Mouse (Mus musculus) regulatory T cell (primary cell): ENCODE measurements at regions not wholly inside any gene's neighbourhood (a gene's known extent, or its start where the extent isn't known, plus 50 kb on each side); places are given as distances from the start of the nearest gene placed in this dataset.

Source experiments
- in situ Hi-C: fragments of 300-600 bp; cut with MboI, MseI; formaldehyde crosslinking; loops from one replicate; pipeline ENCODE4 v1.15.1; 2025; ENCODE audit warnings: high pct_unique_total_duplicates

DNA sequence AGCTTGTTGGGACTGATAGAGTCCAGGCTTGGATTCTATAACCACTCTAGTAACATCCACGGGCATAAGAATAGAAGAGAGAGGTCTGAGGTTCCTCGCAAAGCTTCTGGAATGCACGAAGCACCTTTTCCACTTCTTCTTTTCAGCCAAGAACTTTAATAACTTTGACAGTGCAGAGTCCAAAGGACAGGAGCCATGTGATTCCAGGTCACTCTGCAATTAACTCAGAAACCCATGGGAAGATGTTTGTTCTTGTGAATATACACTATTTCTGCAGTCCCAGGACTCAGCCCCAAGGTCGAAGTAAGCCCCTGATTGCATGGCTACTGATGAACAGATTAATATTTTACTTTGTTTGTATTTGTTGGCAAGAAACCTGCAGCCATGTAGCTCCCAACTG is 113.0 kb upstream of the Nxt1 start:
- in situ Hi-C loops = no loop called here

DNA sequence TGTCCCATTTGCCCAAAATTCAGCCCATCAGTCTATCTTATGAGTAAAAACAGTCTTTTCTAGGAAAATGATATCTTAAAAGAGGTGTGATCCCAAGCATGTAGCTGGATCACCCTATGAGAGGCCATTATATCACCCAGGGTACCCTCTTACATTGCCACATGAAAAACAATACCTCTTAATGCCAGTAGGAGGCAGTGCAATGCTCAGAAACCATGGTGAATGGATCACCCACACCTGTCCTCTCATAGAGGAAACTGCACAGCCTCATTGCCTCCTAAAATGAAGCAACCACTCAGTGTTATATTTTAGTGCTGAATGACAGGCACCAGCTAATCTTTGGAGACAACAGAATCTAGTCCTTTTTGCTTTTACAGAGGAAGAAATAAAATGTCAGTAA is 114.0 kb upstream of the Nxt1 start:
- in situ Hi-C loops = no loop called here

GRCm38 (mm10) chr2:148551207-148551606 is 107.8 kb upstream of the Cd93 start:
- in situ Hi-C loops = no loop called here

DNA sequence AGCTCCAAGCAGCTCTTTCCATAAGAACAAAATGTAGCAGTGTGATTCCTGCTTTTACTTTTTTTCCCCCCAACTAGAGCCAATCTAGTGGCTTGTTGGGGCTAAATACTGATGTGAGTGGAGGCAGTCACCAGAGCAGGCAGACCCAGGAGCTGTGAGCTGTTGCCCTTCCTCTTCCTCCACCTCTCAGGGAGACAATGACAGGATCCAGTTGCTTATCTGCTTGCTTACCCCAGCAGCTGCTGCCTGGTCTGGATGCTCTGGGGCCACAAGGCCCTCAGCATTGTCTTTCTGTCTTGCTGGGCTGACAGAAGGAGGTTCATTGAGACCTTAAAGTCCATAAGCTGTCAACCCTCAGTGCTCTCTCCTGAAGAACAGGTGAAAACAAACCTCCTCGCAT is 106.3 kb upstream of the Cd93 start:
- in situ Hi-C loops = loop anchor here (10.0 kb wide), 1 partner anchor 1315 kb away; no protein-coding TSS in a partner anchor

DNA sequence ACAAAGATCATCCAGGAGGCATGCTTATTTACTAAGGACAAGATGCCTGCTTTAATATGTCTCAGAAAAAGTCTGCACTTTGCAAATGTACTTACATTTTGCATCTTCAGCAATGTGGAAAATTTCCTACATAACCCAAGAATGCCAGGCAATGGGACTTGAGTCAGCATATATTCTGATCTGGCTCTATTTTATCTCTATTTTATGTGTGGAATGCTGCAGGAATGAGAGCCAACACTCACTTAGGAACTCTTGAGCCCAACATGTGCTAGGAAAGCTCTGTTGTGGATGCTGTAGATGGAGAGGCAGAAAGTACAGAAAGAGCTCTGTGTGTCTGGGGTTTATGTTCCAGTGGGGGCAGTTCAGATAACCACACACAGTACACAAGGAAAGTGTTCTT is 99.0 kb upstream of the Cd93 start:
- in situ Hi-C loops = loop anchor here (10.0 kb wide), 1 partner anchor 1322 kb away; no protein-coding TSS in a partner anchor

GRCm38 (mm10) chr2:148537914-148538510 is 94.6 kb upstream of the Cd93 start:
- in situ Hi-C loops = no loop called here

DNA sequence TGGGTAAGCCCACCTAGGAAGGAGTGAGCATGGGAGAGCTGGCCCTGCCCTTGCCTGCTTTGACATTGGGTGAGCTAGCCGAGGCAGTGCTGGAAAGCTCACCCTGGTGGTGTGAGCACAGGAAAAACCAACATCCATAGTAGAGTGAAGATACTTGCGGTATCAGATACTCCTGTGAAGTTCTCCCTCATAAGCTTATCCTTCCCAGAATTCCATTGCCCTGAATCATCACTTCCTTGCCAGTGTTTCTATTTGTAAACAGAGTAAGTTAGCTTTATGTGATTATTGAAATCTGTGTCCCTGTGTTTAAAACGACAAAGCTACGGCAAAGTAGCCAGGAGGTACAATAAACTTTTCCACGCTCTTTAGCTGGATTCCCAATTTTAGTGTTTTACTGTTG is 93.9 kb upstream of the Cd93 start:
- in situ Hi-C loops = no loop called here

DNA sequence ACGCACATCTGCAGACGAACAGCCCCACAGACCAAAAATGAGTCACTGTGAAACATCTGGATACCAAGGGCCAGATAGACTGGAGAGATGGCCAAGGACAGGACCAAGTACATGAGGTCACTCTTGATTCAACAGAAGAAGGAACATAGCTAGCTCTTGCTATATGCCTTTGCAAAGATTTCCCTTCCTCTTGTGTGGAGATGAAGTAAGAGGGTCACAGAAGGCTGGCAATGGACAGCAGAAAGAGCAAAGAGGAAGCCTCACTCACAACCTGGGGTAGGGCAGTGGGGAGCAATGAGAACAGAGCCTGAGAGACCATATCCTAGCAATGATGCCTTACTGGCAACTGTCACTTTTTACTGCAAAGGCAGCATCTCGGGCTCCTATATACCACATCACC is 93.2 kb upstream of the Cd93 start:
- in situ Hi-C loops = no loop called here

- in situ Hi-C loops = no loop called here
Measured at GRCm38 (mm10) chr2:148535562-148536180, 92.3 kb upstream of the Cd93 start.

DNA sequence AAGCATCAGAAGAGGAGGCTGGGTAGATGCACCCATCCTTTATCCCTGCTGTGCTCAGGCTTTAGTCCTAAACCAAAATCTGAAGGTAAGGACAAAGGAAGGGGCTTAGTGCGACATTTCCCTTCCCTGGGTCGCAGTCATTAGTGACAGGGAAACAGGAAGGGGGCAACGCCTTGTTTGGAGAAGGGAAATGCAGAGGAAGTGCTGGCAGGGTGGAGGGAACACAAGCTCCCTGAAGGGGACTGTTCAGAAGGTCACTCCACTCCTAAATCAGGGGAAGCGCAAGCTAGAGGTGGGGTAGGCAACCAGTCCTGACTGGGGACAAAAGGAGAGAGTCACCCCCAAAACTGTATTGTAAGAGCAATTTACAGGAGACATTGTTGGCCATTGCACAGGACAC is 88.7 kb upstream of the Cd93 start:
- in situ Hi-C loops = no loop called here

GRCm38 (mm10) chr2:148530546-148530945 is 87.2 kb upstream of the Cd93 start:
- in situ Hi-C loops = no loop called here

DNA sequence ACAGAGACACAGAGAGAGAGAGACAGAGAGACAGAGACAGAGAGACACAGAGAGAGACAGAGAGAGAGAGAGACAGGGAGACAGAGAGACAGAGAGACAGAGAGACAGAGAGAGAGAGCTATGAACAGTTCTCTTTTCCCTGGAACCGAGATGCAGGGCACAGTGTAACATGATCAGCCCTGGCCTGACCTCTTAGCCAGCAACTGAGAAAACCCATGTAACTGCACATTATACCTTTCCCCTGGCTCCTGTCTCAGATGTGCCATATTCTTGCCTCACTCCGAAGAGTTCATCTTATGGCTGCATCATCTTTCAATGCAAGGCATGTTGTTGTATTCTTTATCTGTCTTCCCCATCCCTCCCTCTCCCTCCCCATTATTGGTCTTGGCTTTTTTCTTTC is 86.5 kb upstream of the Cd93 start:
- in situ Hi-C loops = no loop called here

DNA sequence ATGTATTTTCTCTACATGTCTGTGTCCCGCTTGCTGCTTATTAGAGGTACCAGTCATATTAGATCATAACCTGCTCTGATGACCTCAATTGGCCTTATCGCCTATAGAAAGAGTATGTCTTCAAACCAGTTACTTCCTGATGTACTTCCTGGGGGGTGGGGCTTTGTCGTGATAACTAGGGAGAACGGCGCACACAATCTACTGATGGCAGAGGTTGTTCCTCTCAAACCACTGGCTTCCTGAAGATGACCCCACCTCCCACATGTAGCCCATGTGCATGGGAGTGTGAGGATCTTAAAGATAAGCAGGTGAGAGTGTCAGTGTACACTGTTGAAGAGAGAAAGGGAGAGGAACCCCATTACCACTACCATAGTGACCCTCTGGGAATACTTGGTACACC is 84.4 kb upstream of the Cd93 start:
- in situ Hi-C loops = no loop called here

- in situ Hi-C loops = no loop called here
Measured at GRCm38 (mm10) chr2:148525496-148525895, 82.1 kb upstream of the Cd93 start.

- in situ Hi-C loops = no loop called here
Measured at GRCm38 (mm10) chr2:148523401-148523800, 80.0 kb upstream of the Cd93 start.

DNA sequence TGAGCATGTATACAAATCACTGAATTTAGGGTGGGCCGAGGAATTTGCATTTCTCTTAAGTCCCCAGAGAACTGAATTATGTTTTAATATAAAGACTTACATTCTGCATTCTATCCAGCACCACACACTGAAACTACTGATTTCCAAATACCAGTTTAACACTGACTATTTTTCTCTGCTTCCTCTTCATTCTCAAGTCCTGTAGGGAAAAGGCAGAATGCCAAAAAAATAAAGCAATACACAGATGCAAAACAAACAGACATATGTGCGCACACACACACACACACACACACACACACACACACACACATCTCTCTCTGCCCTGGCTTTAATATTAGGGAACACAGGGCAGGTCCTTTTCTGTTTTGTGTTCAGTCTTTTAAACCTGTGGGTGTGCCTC is 79.6 kb upstream of the Cd93 start:
- in situ Hi-C loops = no loop called here

- in situ Hi-C loops = no loop called here
Measured at GRCm38 (mm10) chr2:148521966-148522575, 78.7 kb upstream of the Cd93 start.

- in situ Hi-C loops = no loop called here
Measured at GRCm38 (mm10) chr2:148520291-148520690, 76.9 kb upstream of the Cd93 start.

DNA sequence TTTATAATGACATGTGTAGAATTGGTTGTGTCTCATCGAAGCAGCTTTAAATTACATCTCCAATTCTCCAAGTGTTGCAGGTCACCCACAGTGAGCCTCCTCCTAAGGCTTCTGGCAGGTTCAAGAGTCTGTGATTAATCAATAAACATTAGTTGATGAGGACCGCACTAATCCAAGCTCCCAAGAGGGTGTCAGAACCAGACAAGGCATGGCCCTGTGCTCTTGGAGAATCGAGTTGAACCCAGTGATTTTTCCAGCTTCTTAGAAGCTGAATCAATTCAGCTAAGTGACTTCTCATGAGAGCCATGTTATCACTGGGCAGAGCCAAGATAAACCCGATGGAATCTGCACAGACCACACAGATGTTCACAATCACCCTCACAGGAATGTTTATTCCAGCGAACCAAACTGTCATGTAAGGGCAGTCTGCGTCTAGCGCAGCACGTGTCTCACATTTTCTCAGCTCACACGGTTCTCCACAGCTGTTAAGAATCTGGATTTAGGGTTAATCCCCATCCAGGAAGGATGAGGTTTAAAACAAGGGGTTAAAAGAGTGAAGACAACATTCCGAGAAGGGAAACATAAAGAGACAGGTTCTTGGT is 76.4 kb upstream of the Cd93 start:
- in situ Hi-C loops = no loop called here

- in situ Hi-C loops = no loop called here
Measured at GRCm38 (mm10) chr2:148517906-148518305, 74.5 kb upstream of the Cd93 start.

- in situ Hi-C loops = no loop called here
Measured at GRCm38 (mm10) chr2:148510008-148510681, 66.8 kb upstream of the Cd93 start.

DNA sequence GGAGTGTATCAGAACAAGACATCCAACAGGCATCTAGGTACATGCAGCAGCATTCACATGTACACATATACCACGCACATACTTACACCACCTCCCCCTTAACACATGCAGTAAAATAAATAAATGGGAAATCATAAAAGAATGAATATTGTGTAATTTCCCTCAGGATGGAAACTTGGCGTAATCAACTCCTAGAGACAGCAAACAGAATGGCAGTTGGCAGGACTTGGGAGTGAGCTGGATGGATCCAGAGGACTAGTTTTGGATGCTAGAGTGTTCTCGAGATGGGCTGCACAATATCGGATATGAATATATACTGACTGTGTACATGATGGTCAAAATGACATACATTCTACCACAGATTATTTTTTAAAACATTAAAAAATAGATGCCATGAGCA is 66.0 kb upstream of the Cd93 start:
- in situ Hi-C loops = no loop called here
